Mouse (Mus musculus) hindbrain, embryonic 14.5 days (tissue): ENCODE data around the gene Lhfp. TPM values are rescaled to one million over a fixed set of nuclear protein-coding genes. Genes with fewer than 3 reads are reported as not detected.

Experiments
- ATAC-seq: fragments of 200-750 bp; cut with Nextera tagmentation; 2 replicates; pipeline ENCODE4 v1.8.0; 2017; ENCODE audit warnings: moderate number of reproducible peaks, mild to moderate bottlenecking, moderate TSS enrichment, moderate library complexity; ENCODE audit not compliant: low FRiP score
- DNase-seq: peaks from one replicate; pipeline ENCODE4 v3.0.0-alpha.2; 2015; ENCODE audit warnings: low spot score
- H3K27ac ChIP-seq: fragments of 300-500 bp; sonication (generic); 2 replicates; pipeline ENCODE4 v1.5.1; 2014; ENCODE audit warnings: mild to moderate bottlenecking, moderate library complexity
- H3K27me3 ChIP-seq: fragments of 300-500 bp; sonication (generic); 2 replicates; pipeline ENCODE4 v1.6.1; 2014; ENCODE audit warnings: mild to moderate bottlenecking, low read length, mixed read lengths; ENCODE audit not compliant: control insufficient read depth, insufficient read depth
- H3K36me3 ChIP-seq: fragments of 300-500 bp; sonication (generic); replicated peaks from 2 replicates; pipeline ENCODE4 v1.6.1; 2014; ENCODE audit not compliant: control insufficient read depth, insufficient read depth
- H3K4me1 ChIP-seq: fragments of 300-500 bp; sonication (generic); replicated peaks from 2 replicates; pipeline ENCODE4 v1.6.1; 2014; ENCODE audit warnings: antibody characterized with exemption, low read length, mixed read lengths; ENCODE audit not compliant: control insufficient read depth, insufficient read depth
- H3K4me2 ChIP-seq: fragments of 300-500 bp; sonication (generic); replicated peaks from 2 replicates; pipeline ENCODE4 v1.6.1; 2014; ENCODE audit warnings: mild to moderate bottlenecking, moderate library complexity
- H3K4me3 ChIP-seq: fragments of 300-500 bp; sonication (generic); replicated peaks from 2 replicates; pipeline ENCODE4 v1.5.1; 2014; ENCODE audit warnings: mild to moderate bottlenecking, low read length
- H3K9ac ChIP-seq: fragments of 300-500 bp; sonication (generic); 2 replicates; pipeline ENCODE4 v1.6.1; 2014
- H3K9me3 ChIP-seq: fragments of 300-500 bp; sonication (generic); 2 replicates; pipeline ENCODE4 v1.6.1; 2016; ENCODE audit warnings: low read length; ENCODE audit not compliant: control insufficient read depth
- WGBS: fragments of 180-500 bp; shearing (Covaris S2); extraction: QIAGEN DNeasy Blood & Tissue Kit; methylation state at CpG from one replicate; pipeline ENCODE4 v1.1.7; 2014; 5-methylcytosine and 5-hydroxymethylcytosine counted together
- polyA plus RNA-seq: library from polyadenylated mRNA; unstranded; fragments of >200 nt; fragmentation: Nextera tagmentation; extraction: Ambion mirVana; gene quantifications from 2 replicates; pipeline ENCODE4 v1.2.1, GENCODE M21; 2014

The Lhfp gene
- polyA plus RNA-seq, 1 experiment from 2014 or later: 48.3 TPM

DNA sequence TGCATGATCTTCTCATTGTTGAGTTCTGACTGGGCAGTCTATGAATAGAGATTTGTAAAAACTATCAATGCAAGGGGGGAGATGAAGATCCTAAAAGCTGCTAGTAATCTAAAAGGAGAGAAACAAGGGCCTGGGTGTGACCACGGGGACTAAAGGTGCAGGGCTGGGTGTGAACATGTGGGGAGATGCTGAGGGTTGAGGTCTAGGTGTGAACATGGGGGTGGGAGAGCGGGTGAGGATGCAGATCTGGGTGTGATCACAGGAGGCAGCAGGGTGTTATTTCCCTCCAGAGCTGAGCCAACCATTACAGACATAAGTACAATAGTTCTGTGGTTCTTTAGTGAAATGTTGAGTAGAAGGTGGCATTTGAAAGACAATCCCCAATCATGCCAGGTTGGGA is 144.1 kb downstream of the Lhfp start:
- Histone ChIP-seq H3K4me1 (no peaks in the 10 kb centered on the region), H3K36me3 (no peaks in the 10 kb centered on the region), H3K4me2 (no peak overlapping the region), H3K9me3 (no peaks in the 10 kb centered on the region), H3K27ac (no peak overlapping the region), H3K9ac (no peak overlapping the region), H3K4me3 (no peak overlapping the region), H3K27me3 (no peaks in the 10 kb centered on the region)
- 98% methylated on average over 2 of the region's 2 CpGs for WGBS
- no peak for ATAC-seq
- DNase-seq: no peak

DNA sequence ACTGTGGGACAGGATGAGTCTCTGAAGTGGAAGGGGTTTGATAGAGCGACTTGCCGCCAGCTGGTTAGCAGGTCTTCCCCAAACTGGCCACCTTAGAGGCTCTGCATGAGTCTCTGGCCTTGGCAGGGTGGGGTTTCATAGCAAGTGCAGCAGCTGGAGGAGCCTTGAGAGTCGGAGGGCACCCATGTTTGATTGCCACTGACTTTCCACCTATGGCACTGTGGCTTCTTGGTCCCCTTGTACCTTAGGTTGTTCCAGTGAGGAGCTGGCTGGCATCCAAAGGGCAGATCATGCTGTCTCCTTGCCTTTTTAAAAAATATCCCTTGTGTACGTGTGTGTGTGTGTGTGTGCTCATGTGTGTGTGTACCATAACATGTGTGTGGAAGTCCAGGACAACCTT is 152.1 kb downstream of the Lhfp start:
- DNase-seq (no peak), ATAC-seq (no peak)
- Histone ChIP-seq H3K9ac (no peak overlapping the region), H3K4me3 (no peak overlapping the region), H3K36me3 (no peaks in the 10 kb centered on the region), H3K27ac (no peak overlapping the region), H3K4me1 (no peaks in the 10 kb centered on the region), H3K4me2 (no peak overlapping the region), H3K9me3 (no peaks in the 10 kb centered on the region), H3K27me3 (no peaks in the 10 kb centered on the region)
- WGBS: 82% methylated on average over 4 of the region's 4 CpGs

DNA sequence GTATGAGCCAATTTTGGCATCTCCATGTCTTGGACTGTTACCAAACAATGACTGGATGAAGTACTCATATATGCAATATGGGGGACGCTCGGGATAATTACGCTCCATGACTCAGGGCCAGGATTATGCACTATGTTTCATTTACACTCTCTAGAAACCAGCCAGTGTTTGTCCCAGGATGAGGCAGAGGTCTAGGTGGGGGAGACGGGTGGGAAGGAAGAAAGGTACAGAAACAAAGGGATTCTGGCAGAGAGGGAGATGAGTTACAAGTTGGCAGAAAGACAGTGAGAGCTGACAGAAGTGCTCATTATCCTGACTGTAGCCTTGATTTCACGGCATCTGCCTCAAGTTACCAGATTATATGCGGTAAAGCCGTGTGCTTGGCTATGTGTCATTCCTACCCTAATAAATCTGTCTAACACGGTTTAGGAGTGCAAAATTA is 154.4 kb downstream of the Lhfp start:
- no peaks in the 10 kb centered on the region for H3K9me3 ChIP-seq
- WGBS: 61% methylated on average over 8 of the region's 8 CpGs
- no peaks in the 10 kb centered on the region for H3K4me1 ChIP-seq
- H3K9ac ChIP-seq: no peak overlapping the region
- no peaks in the 10 kb centered on the region for H3K36me3 ChIP-seq
- no peak overlapping the region for H3K4me2 ChIP-seq
- DNase-seq (no peak), ATAC-seq (no peak)
- no peaks in the 10 kb centered on the region for H3K27me3 ChIP-seq
- H3K27ac ChIP-seq: no peak overlapping the region
- H3K4me3 ChIP-seq: no peak overlapping the region

DNA sequence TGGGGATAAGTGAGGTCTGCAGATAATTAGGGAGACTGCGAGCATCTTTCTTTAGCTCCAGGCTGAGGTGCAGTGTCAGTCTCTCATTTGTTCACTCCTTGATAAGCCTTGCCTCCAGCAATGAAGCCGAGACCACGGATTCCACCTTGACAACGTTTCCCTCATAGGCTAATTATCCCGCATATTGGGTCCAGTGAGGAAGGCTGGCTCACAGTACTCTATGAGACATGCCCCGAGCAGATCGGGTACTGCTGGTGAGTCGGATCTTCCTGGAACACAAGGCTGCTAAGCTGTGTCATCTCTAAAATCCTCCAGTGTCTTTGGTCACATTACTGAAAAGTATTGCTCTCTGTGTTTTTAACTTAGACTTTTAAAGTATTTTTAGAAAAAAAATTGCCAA is 158.8 kb downstream of the Lhfp start:
- Histone ChIP-seq H3K4me2 (no peak overlapping the region), H3K4me1 (peaks cover 24% of the 10 kb centered on the region), H3K9ac (no peak overlapping the region), H3K9me3 (no peaks in the 10 kb centered on the region), H3K36me3 (no peaks in the 10 kb centered on the region), H3K27ac (no peak overlapping the region), H3K27me3 (no peaks in the 10 kb centered on the region), H3K4me3 (no peak overlapping the region)
- ATAC-seq (no peak), DNase-seq (no peak)
- 76% methylated on average over 8 of the region's 8 CpGs for WGBS

DNA sequence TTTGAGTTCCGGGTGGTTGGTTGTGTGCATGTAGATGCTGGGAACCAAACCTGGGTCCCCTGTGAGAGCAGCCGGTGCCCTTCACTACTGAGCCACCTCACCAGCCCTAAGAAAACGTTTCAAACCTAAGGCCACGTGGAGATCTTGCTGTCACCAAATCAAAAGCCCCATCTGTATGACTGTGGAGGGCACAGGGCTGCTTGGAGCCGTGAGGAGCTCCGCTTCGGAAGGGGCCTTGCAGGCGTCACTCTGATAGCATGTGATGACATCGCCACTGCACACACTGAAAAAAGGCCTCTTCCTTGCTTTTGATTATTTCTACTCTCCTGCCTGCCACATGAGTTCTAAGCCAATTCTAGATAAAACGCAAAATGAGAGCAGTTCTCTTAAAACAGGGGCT is 159.5 kb downstream of the Lhfp start:
- ATAC-seq (no peak), DNase-seq (no peak)
- no peak overlapping the region for H3K9ac ChIP-seq
- H3K27me3 ChIP-seq: no peaks in the 10 kb centered on the region
- H3K4me3 ChIP-seq: no peak overlapping the region
- no peak overlapping the region for H3K4me2 ChIP-seq
- H3K9me3 ChIP-seq: no peaks in the 10 kb centered on the region
- no peaks in the 10 kb centered on the region for H3K36me3 ChIP-seq
- H3K4me1 ChIP-seq: peaks cover 24% of the 10 kb centered on the region
- WGBS: 66% methylated on average over 10 of the region's 10 CpGs
- H3K27ac ChIP-seq: no peak overlapping the region; the same call in 1 of the 2 replicates

DNA sequence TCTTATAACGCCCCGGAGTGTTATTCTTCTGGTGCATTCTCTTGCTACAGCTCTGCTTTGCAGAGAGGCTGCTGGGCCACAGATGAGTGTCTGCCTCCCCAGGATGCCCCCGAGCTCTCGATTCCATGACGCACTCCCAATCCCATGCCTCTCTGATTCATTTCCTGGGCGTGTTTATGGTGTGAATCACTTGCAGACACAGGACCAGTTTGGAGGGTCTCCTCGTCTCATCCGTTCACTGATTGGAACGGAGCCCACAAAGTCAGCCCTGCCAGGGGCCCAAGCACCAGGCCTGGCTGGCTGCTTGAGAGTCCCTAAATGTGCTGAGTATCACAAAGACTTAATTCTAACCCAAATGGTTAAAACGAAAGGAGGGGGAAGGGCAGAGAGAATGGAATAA is 160.3 kb downstream of the Lhfp start:
- H3K27me3 ChIP-seq: no peaks in the 10 kb centered on the region
- H3K9ac ChIP-seq: no peak overlapping the region
- no peak for DNase-seq
- H3K9me3 ChIP-seq: no peaks in the 10 kb centered on the region
- WGBS: 23% methylated on average over 10 of the region's 10 CpGs
- H3K27ac ChIP-seq: peak overlapping the region; percentile 59; the same call in 1 of the 2 replicates
- peaks cover 30% of the 10 kb centered on the region for H3K4me1 ChIP-seq
- peak; percentile 61; the same call in 1 of the 2 replicates for ATAC-seq
- no peak overlapping the region for H3K4me2 ChIP-seq
- no peak overlapping the region for H3K4me3 ChIP-seq
- H3K36me3 ChIP-seq: no peaks in the 10 kb centered on the region

DNA sequence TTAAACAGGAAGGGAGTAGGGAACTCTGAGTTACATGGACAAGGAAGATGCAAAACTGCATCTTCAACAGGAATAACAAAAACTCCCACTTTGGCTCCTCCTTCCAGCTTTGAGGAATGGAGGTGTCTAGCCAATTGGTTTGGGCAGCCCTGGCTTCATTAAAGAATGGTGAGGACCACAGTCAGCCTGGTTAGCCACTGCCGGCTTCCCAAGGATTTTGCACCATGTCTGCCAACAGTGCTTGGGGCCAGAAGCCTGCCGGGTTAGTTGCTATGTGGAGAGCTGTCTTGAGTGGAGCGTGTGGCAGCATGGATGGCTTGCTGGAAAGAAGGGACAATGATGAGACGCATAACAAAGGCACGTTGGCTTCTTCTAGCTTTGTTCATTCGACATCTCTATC is 160.9 kb downstream of the Lhfp start:
- no peak overlapping the region for H3K4me2 ChIP-seq
- H3K27ac ChIP-seq: peak overlapping the region; percentile 39
- no peak for DNase-seq
- no peak overlapping the region for H3K9ac ChIP-seq
- no peak overlapping the region for H3K4me3 ChIP-seq
- no peaks in the 10 kb centered on the region for H3K9me3 ChIP-seq
- H3K36me3 ChIP-seq: no peaks in the 10 kb centered on the region
- no peaks in the 10 kb centered on the region for H3K27me3 ChIP-seq
- peak; percentile 21; the same call in 1 of the 2 replicates for ATAC-seq
- peaks cover 34% of the 10 kb centered on the region for H3K4me1 ChIP-seq
- 22% methylated on average over 6 of the region's 6 CpGs for WGBS

DNA sequence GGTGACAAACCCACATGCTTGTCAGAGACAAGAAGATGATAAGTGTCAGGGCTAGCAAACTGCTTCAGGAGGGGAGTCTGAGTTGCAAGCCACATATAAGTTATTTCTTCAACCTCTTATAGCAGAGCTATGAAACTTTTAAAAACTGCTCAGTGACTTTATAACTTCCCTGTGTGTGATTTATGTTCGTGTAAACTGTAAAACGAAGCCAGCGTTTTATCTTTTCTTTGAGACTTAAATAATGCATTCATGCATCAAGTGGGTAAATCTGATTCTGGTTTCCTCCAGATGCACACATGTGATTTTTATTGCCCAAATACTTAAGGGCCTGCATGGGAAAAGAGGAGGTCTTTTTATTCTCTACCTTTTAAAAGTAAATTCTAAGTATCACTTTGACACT is 161.4 kb downstream of the Lhfp start:
- H3K36me3 ChIP-seq: no peaks in the 10 kb centered on the region
- H3K9ac ChIP-seq: no peak overlapping the region
- H3K27me3 ChIP-seq: no peaks in the 10 kb centered on the region
- H3K9me3 ChIP-seq: no peaks in the 10 kb centered on the region
- WGBS: 84% methylated on average over 3 of the region's 3 CpGs
- no peak overlapping the region for H3K4me2 ChIP-seq
- H3K27ac ChIP-seq: peak overlapping the region; percentile 39
- no peak overlapping the region for H3K4me3 ChIP-seq
- no peak for ATAC-seq
- H3K4me1 ChIP-seq: peaks cover 34% of the 10 kb centered on the region
- no peak for DNase-seq

DNA sequence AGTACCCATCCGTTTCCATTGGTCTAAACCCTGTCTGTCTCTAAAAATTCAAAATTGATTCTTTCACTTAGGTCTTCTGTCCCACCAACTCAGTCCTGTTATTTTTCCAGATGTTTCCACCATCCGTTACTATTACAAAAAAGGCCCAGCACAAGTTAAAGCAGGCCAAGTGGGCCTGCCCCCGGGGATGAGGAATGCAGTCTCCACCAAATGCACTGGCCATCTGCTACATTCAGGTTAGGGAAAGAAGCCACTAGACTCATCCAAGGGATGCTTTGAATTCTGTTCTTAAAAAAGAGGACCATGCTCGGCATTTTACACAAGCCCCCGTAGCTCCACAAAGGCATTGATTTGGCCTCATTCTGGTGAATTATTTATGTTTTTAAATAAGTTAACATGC is 162.3 kb downstream of the Lhfp start:
- no peak overlapping the region for H3K4me3 ChIP-seq
- no peak overlapping the region; the same call in 1 of the 2 replicates for H3K27ac ChIP-seq
- no peak for DNase-seq
- peaks cover 34% of the 10 kb centered on the region for H3K4me1 ChIP-seq
- no peak for ATAC-seq
- no peaks in the 10 kb centered on the region for H3K9me3 ChIP-seq
- H3K27me3 ChIP-seq: no peaks in the 10 kb centered on the region
- 63% methylated on average over 5 of the region's 5 CpGs for WGBS
- no peak overlapping the region for H3K4me2 ChIP-seq
- no peaks in the 10 kb centered on the region for H3K36me3 ChIP-seq
- H3K9ac ChIP-seq: no peak overlapping the region

DNA sequence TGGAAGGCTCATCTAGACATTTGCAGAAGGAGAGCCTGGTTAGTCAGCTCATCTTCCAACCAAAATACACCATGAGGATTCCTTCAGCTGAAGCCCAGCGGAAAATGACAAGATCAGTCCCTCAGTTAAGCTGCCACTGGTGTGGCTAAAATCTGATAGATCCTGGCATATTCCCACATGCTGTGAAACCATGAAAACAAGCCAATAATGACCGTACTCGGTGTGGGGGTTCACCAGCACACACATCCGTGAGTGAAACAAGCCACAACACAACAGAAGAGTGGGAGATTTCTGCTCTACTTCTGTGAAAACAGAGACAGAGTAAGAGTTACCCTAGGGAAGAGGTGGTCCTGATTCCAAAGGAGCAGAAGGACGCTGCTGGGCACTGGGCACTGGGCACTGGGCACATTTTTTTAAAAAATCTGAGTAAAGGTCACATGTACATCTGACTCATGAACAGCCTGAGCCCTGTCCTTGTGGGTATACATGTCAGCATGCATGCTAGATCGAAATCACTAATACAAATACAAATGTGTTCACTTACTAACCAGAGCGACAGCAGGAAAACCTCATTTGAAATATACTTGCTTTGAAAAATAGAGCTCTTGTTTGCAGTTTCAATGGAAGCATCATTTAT is 163.1 kb downstream of the Lhfp start:
- H3K27ac ChIP-seq: no peak overlapping the region; the same call in 1 of the 2 replicates
- no peaks in the 10 kb centered on the region for H3K9me3 ChIP-seq
- H3K27me3 ChIP-seq: peaks cover 3% of the 10 kb centered on the region; the same call in 1 of the 2 replicates
- H3K4me2 ChIP-seq: no peak overlapping the region
- peaks cover 37% of the 10 kb centered on the region for H3K4me1 ChIP-seq
- no peak for ATAC-seq
- no peak for DNase-seq
- no peak overlapping the region for H3K4me3 ChIP-seq
- H3K36me3 ChIP-seq: no peaks in the 10 kb centered on the region
- no peak overlapping the region for H3K9ac ChIP-seq
- 73% methylated on average over 7 of the region's 7 CpGs for WGBS
